Mouse (Mus musculus) liver, embryonic 11.5 days (tissue): ENCODE data around the gene Lhfpl2. TPM values are rescaled to one million over a fixed set of nuclear protein-coding genes. Genes with fewer than 3 reads are reported as not detected.

Experiments
- ATAC-seq: fragments of 200-750 bp; cut with Nextera tagmentation; replicated peaks from 2 replicates; pipeline ENCODE4 v1.8.0; 2017; ENCODE audit warnings: moderate number of reproducible peaks, mild to moderate bottlenecking, moderate TSS enrichment, moderate library complexity; ENCODE audit not compliant: low FRiP score
- DNase-seq: peaks from one replicate; pipeline ENCODE4 v3.0.0-alpha.2; 2017; ENCODE audit warnings: low spot score
- H3K27ac ChIP-seq: fragments of 300-500 bp; sonication (generic); 2 replicates; pipeline ENCODE4 v1.5.1; 2014; ENCODE audit warnings: mild to moderate bottlenecking, low read depth, low read length, control low read depth
- H3K27me3 ChIP-seq: fragments of 300-500 bp; sonication (generic); replicated peaks from 2 replicates; pipeline ENCODE4 v1.6.1; 2014; ENCODE audit warnings: low read length, mixed read lengths; ENCODE audit not compliant: control insufficient read depth, insufficient read depth
- H3K36me3 ChIP-seq: fragments of 300-500 bp; sonication (generic); 2 replicates; pipeline ENCODE4 v1.6.1; 2014; ENCODE audit warnings: mild to moderate bottlenecking, low read length, moderate library complexity, mixed read lengths; ENCODE audit not compliant: control insufficient read depth, insufficient read depth
- H3K4me1 ChIP-seq: fragments of 300-500 bp; sonication (generic); replicated peaks from 2 replicates; pipeline ENCODE4 v1.6.1; 2014; ENCODE audit warnings: low read length, mixed read lengths; ENCODE audit not compliant: control insufficient read depth, insufficient read depth
- H3K4me2 ChIP-seq: fragments of 300-500 bp; sonication (generic); 2 replicates; pipeline ENCODE4 v1.6.1; 2014; ENCODE audit warnings: mild to moderate bottlenecking, control low read depth, moderate library complexity
- H3K4me3 ChIP-seq: fragments of 300-500 bp; sonication (generic); 2 replicates; pipeline ENCODE4 v1.5.1; 2014; ENCODE audit warnings: low read depth, low read length, control low read depth
- H3K9ac ChIP-seq: fragments of 300-500 bp; sonication (generic); 2 replicates; pipeline ENCODE4 v1.6.1; 2014; ENCODE audit warnings: low read depth, low read length, control low read depth
- H3K9me3 ChIP-seq: fragments of 300-500 bp; sonication (generic); 2 replicates; pipeline ENCODE4 v1.6.1; 2016; ENCODE audit warnings: low read length, inconsistent platforms, mixed read lengths; ENCODE audit not compliant: control insufficient read depth
- WGBS: fragments of 180-500 bp; shearing (Covaris S2); extraction: QIAGEN DNeasy Blood & Tissue Kit; methylation state at CpG from one replicate; pipeline ENCODE4 v1.1.7; 2014; 5-methylcytosine and 5-hydroxymethylcytosine counted together
- polyA plus RNA-seq: library from polyadenylated mRNA; unstranded; fragments of >200 nt; fragmentation: Nextera tagmentation; extraction: Ambion mirVana; gene quantifications from 2 replicates; pipeline ENCODE4 v1.2.1, GENCODE M21; 2014

Lhfpl2 gene
- polyA plus RNA-seq, 1 experiment from 2014 or later: 18.0 TPM

GRCm38 (mm10) chr13:94174577-94175279 lies 117.1 kb downstream of the Lhfpl2 start:
- H3K36me3 ChIP-seq: no peaks in the 10 kb centered on the region; the same call in 1 of the 2 replicates
- peaks cover 21% of the 10 kb centered on the region for H3K4me1 ChIP-seq
- H3K9ac ChIP-seq: peak overlapping the region; percentile 60
- no peak for DNase-seq
- H3K27me3 ChIP-seq: no peaks in the 10 kb centered on the region
- no peak for ATAC-seq
- H3K4me3 ChIP-seq: peak overlapping the region; percentile 54
- 18% methylated on average over 16 of the region's 16 CpGs for WGBS
- H3K27ac ChIP-seq: no peak overlapping the region
- H3K9me3 ChIP-seq: no peaks in the 10 kb centered on the region
- H3K4me2 ChIP-seq: peak overlapping the region; percentile 92

GRCm38 (mm10) chr13:94175379-94176050 lies 117.9 kb downstream of the Lhfpl2 start:
- H3K9me3 ChIP-seq: no peaks in the 10 kb centered on the region
- no peak overlapping the region for H3K27ac ChIP-seq
- 30% methylated on average over 6 of the region's 6 CpGs for WGBS
- H3K4me2 ChIP-seq: peak overlapping the region; percentile 92
- peak overlapping the region; percentile 54 for H3K4me3 ChIP-seq
- ATAC-seq (0 out of 2 replicates have a peak, but pooled peaks have one; percentile 26), DNase-seq (no peak)
- H3K27me3 ChIP-seq: no peaks in the 10 kb centered on the region
- 0 out of 2 replicates have a peak overlapping the region, but pooled peaks have one; percentile 36 for H3K9ac ChIP-seq
- peaks cover 21% of the 10 kb centered on the region for H3K4me1 ChIP-seq
- no peaks in the 10 kb centered on the region; the same call in 1 of the 2 replicates for H3K36me3 ChIP-seq

GRCm38 (mm10) chr13:94177148-94177547 lies 119.6 kb downstream of the Lhfpl2 start:
- no peaks in the 10 kb centered on the region; the same call in 1 of the 2 replicates for H3K36me3 ChIP-seq
- peak overlapping the region; percentile 15; the same call in 1 of the 2 replicates for H3K4me2 ChIP-seq
- H3K27me3 ChIP-seq: no peaks in the 10 kb centered on the region
- H3K4me3 ChIP-seq: no peak overlapping the region
- DNase-seq (no peak), ATAC-seq (no peak)
- peaks cover 23% of the 10 kb centered on the region for H3K4me1 ChIP-seq
- H3K9me3 ChIP-seq: no peaks in the 10 kb centered on the region
- 45% methylated on average over 7 of the region's 7 CpGs for WGBS
- no peak overlapping the region for H3K9ac ChIP-seq
- no peak overlapping the region for H3K27ac ChIP-seq

- ATAC-seq (no peak), DNase-seq (no peak)
- Histone ChIP-seq H3K9me3 (no peaks in the 10 kb centered on the region), H3K36me3 (no peaks in the 10 kb centered on the region; the same call in 1 of the 2 replicates), H3K9ac (no peak overlapping the region), H3K4me3 (no peak overlapping the region), H3K27ac (no peak overlapping the region), H3K4me2 (no peak overlapping the region), H3K27me3 (no peaks in the 10 kb centered on the region), H3K4me1 (peaks cover 18% of the 10 kb centered on the region)
- WGBS: 76% methylated on average over 11 of the region's 11 CpGs
These were observed 120.9 kb downstream of the Lhfpl2 start for GRCm38 (mm10) chr13:94178401-94179040.

GRCm38 (mm10) chr13:94180477-94181420 lies 123.2 kb downstream of the Lhfpl2 start:
- H3K27ac ChIP-seq: no peak overlapping the region
- H3K36me3 ChIP-seq: no peaks in the 10 kb centered on the region; the same call in 1 of the 2 replicates
- ATAC-seq (no peak), DNase-seq (no peak)
- H3K9ac ChIP-seq: no peak overlapping the region
- H3K4me1 ChIP-seq: 0 out of 2 replicates have a peak, but pooled peaks cover 2% of the 10 kb centered on the region
- no peaks in the 10 kb centered on the region for H3K27me3 ChIP-seq
- H3K4me3 ChIP-seq: no peak overlapping the region
- 75% methylated on average over 5 of the region's 5 CpGs for WGBS
- no peak overlapping the region for H3K4me2 ChIP-seq
- H3K9me3 ChIP-seq: no peaks in the 10 kb centered on the region

GRCm38 (mm10) chr13:94182026-94182425 lies 124.4 kb downstream of the Lhfpl2 start:
- Histone ChIP-seq H3K27ac (no peak overlapping the region), H3K4me2 (no peak overlapping the region), H3K9ac (no peak overlapping the region), H3K9me3 (no peaks in the 10 kb centered on the region), H3K36me3 (no peaks in the 10 kb centered on the region; the same call in 1 of the 2 replicates), H3K4me3 (no peak overlapping the region), H3K4me1 (0 out of 2 replicates have a peak, but pooled peaks cover 2% of the 10 kb centered on the region), H3K27me3 (no peaks in the 10 kb centered on the region)
- ATAC-seq: no peak
- DNase-seq: no peak
- 79% methylated on average over 5 of the region's 5 CpGs for WGBS

- no peak overlapping the region for H3K4me2 ChIP-seq
- H3K9me3 ChIP-seq: no peaks in the 10 kb centered on the region
- DNase-seq (no peak), ATAC-seq (no peak)
- no peaks in the 10 kb centered on the region for H3K36me3 ChIP-seq
- peaks cover 2% of the 10 kb centered on the region; the same call in 1 of the 2 replicates for H3K4me1 ChIP-seq
- no peaks in the 10 kb centered on the region for H3K27me3 ChIP-seq
- H3K27ac ChIP-seq: no peak overlapping the region
- no peak overlapping the region for H3K4me3 ChIP-seq
- WGBS: 80% methylated on average over 8 of the region's 8 CpGs
- H3K9ac ChIP-seq: no peak overlapping the region
These were observed 125.9 kb downstream of the Lhfpl2 start for GRCm38 (mm10) chr13:94183372-94184021.
